Mouse (Mus musculus) C2C12 (cell line): ENCODE data around the gene Pirt. TPM values are rescaled to one million over a fixed set of nuclear protein-coding genes. Genes with fewer than 3 reads are reported as not detected.

Experiments
- H3K27me3 ChIP-seq: one replicate; pipeline ENCODE4 v1.6.1; 2011; ENCODE audit not compliant: control insufficient read depth, insufficient read depth, insufficient read length
- H3K36me3 ChIP-seq: one replicate; pipeline ENCODE4 v1.6.1; 2011; ENCODE audit not compliant: control insufficient read depth, insufficient read depth
- H3K4me3 ChIP-seq: one replicate; pipeline ENCODE4 v1.5.1; 2011; ENCODE audit warnings: mild to moderate bottlenecking, control low read depth; ENCODE audit not compliant: poor library complexity, insufficient read depth, severe bottlenecking
- H3K79me2 ChIP-seq: one replicate; pipeline ENCODE4 v1.6.1; 2011; ENCODE audit not compliant: control insufficient read depth, insufficient read depth
- H3K79me3 ChIP-seq: one replicate; pipeline ENCODE4 v1.6.1; 2011; ENCODE audit warnings: low read depth, control low read depth
- H3ac ChIP-seq: one replicate; pipeline ENCODE3; 2011; ENCODE audit warnings: low read depth; ENCODE audit not compliant: control insufficient read depth, insufficient read length
- CEBPB ChIP-seq: IDR thresholded peaks from one replicate; pipeline ENCODE4 v1.6.1; 2011; ENCODE audit warnings: low read depth, mild to moderate bottlenecking, control low read depth, moderate library complexity
- CTCF ChIP-seq: IDR thresholded peaks from one replicate; pipeline ENCODE4 v1.5.1; 2011; ENCODE audit not compliant: control insufficient read depth, insufficient read depth, insufficient read length
- FOSL1 ChIP-seq: IDR thresholded peaks from one replicate; pipeline ENCODE4 v1.8.0; 2011; ENCODE audit warnings: mild to moderate bottlenecking, low read length; ENCODE audit not compliant: poor library complexity, insufficient read depth, severe bottlenecking
- MAX ChIP-seq: IDR thresholded peaks from one replicate; pipeline ENCODE4 v1.6.1; 2011; ENCODE audit warnings: mild to moderate bottlenecking, control low read depth
- MYOD1 ChIP-seq: IDR thresholded peaks from one replicate; pipeline ENCODE4 v1.6.1; 2011; ENCODE audit warnings: low read depth; ENCODE audit not compliant: control insufficient read depth, insufficient read length
- MYOG ChIP-seq: IDR thresholded peaks from one replicate; pipeline ENCODE4 v1.6.1; 2011; ENCODE audit not compliant: control insufficient read depth, insufficient read length; ENCODE audit errors: extremely low read depth
- USF1 ChIP-seq: IDR thresholded peaks from one replicate; pipeline ENCODE4 v1.6.1; 2011; ENCODE audit warnings: low read depth, mild to moderate bottlenecking, control low read depth, moderate library complexity
- polyA plus RNA-seq: library from polyadenylated mRNA; unstranded; fragments of >200 nt; fragmentation: generic; extraction: Trizol; gene quantifications from one replicate; pipeline ENCODE4 v1.2.1, GENCODE M21; 2012; ENCODE audit warnings: missing spikeins

Gene Pirt
- polyA plus RNA-seq, 1 experiment = not detected

DNA sequence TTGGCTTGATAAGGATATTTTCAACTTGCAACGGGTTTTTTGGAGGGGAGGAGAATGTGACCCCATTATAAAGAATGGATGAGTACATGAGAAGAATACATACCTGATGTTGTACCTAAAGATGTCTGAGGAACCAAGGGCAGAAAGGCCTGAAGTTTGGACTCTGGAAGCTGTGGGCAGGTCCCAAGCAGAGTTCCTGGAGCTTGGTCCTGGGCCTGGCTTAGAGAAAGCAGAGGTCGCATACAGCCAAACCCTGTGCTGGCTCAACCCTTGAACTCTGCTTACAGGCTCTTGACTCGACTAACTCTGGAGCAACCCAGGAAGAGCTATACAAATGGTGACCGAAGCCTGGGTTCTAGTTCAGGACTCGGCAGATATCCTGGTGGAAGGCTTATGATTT lies 30.2 kb downstream of the Pirt start:
- Histone ChIP-seq H3K36me3 (no peaks in the 10 kb centered on the region), H3K79me2 (no peaks in the 10 kb centered on the region), H3K4me3 (no peak overlapping the region), H3K27me3 (peaks cover 3% of the 10 kb centered on the region), H3ac (no peak overlapping the region), H3K79me3 (no peaks in the 10 kb centered on the region)
- no peak for TF ChIP-seq MYOG

DNA sequence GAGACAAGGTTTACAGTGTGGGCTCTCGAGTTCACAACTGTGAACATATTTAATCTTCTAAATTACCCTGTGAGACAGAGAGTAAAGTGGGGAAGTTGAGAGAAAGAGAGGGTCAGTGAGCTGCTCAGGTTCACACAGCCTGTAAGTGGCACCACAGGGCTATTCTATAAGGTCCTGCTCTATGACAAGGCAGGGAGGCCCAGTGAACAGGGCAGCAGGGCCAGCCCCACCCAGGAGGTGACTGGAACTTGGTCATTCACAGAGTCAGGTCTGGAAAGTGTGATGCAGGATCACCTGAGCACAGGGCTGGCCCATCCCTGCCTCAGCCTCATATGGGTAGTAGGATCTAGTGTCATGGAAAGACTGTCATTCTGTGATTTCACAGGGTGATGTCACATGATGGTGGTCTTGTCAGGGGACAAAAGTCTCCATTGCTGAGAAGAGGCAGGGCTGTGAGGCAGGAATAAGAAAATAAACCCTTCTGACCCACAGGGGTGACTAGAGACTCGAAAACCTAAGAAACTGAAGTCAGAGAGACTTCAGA lies 33.5 kb downstream of the Pirt start:
- no peak overlapping the region for H3ac ChIP-seq

DNA sequence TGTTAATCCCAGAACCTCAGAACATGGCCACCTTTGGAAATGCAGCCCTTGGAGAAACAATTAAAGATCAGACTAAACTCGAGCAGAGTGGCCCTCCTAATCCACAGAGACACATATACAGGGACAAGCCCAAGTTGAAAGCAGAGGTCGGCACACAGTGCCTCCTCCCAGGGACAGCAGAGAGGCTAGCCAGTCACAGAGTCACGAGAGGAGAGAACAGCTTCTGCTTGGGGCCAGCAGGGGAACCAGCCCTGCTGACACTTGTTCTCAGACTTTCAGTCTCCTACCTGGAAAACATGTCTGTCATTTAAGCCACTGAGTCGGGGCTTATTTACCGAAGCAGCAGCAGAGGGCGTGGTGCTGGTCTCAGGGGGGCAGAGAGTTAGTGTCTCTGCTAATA lies 34.7 kb downstream of the Pirt start:
- Histone ChIP-seq H3K79me2 (no peaks in the 10 kb centered on the region), H3K79me3 (no peaks in the 10 kb centered on the region), H3K36me3 (no peaks in the 10 kb centered on the region), H3K4me3 (no peak overlapping the region), H3K27me3 (peaks cover 3% of the 10 kb centered on the region), H3ac (no peak overlapping the region)
- TF ChIP-seq CTCF = no peak
- no peak for TF ChIP-seq FOSL1
- TF ChIP-seq MAX = no peak
- TF ChIP-seq USF1 = no peak
- no peak for TF ChIP-seq MYOD1
- TF ChIP-seq CEBPB = no peak

More for the DNA sequence above, 33.5 kb downstream of the Pirt start:
- Histone ChIP-seq H3K4me3 (no peak overlapping the region), H3K27me3 (peaks cover 3% of the 10 kb centered on the region), H3K79me2 (no peaks in the 10 kb centered on the region), H3K36me3 (no peaks in the 10 kb centered on the region), H3K79me3 (no peaks in the 10 kb centered on the region)
- TF ChIP-seq MYOG (no peak), MYOD1 (no peak), USF1 (no peak), CEBPB (no peak), MAX (no peak)

DNA sequence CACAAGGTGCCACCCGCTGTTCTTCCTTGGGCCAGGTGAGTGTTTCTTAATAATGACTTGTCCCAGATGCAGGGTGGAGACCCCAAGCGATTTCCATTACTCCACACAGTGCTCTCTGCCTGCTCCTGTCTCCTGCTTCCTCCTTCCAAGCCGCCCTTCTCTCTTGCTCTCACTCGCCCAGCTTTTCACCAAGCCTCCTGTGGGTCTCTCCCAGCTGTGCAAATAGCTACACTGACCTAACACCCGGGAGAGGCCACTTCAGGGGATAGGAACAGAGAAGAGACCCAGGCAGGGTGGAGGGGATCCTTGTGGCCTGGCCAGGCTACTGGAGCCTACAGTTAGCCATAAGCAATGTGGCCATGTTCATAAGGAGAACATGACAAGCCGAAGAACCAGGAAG lies 35.1 kb downstream of the Pirt start:
- H3K36me3 ChIP-seq = no peaks in the 10 kb centered on the region
- TF ChIP-seq USF1 (no peak), CEBPB (no peak), FOSL1 (no peak), MYOD1 (no peak), MYOG (no peak), MAX (no peak), CTCF (no peak)

DNA sequence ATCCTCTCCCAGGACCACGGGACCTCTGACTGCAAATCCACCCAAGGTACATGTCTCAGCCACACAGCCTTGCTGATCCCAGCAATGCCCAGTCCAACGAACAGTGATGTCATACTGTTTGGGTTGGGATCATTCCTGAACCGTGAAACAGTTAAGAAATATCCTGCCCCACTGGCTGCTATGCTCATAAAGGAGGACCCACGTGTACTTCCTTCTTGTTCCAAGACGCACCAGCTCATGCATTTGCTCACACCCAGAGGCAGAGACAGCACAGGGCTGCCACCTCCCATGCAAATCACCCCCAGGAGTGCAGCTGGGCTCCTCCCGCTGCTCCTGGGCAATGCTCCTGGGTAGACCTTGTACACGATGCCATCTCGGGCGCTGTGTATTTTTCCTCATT lies 44.5 kb downstream of the Pirt start, which contains the start of gene Tmem238l:
TSS of gene Tmem238l (plus strand) at position 336 of the 400 bp plus-strand sequence.
- Histone ChIP-seq H3K79me2 (no peaks in the 10 kb centered on the region), H3K4me3 (no peak within 1 kb of the TSS), H3ac (no peak within 1 kb of the TSS), H3K27me3 (no peaks in the 10 kb centered on the region), H3K79me3 (no peaks in the 10 kb centered on the region), H3K36me3 (no peaks in the 10 kb centered on the region)
- TF ChIP-seq CEBPB (no peak), FOSL1 (no peak), CTCF (no peak), MYOG (no peak), USF1 (no peak), MAX (no peak), MYOD1 (no peak)

More for the DNA sequence above, 35.1 kb downstream of the Pirt start:
- H3K27me3 ChIP-seq = no peaks in the 10 kb centered on the region
- no peak overlapping the region for H3K4me3 ChIP-seq
- no peak overlapping the region for H3ac ChIP-seq
- H3K79me2 ChIP-seq = no peaks in the 10 kb centered on the region
- H3K79me3 ChIP-seq = no peaks in the 10 kb centered on the region

DNA sequence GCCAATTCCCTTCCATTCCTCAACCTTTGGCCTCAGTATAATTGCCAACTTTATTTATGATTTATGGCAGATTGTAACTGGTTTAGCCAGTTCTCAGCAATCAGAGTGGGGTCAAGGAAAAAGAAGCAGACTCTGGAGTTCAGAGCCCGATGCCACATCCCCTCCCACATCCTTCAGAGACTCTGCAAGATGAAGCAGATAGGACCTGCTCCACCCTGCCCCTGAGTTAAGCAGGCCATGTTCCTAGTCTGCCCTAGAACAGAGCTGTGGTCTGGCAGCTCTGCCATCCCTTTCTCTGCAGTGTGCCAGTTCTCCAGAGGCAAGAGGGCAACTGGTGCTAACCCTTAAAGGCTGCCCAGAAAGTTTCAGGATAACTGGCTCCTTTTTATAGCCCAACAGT lies 49.0 kb downstream of the Pirt start:
- Histone ChIP-seq H3K79me2 (no peaks in the 10 kb centered on the region), H3K4me3 (no peak overlapping the region), H3ac (no peak overlapping the region), H3K79me3 (no peaks in the 10 kb centered on the region), H3K36me3 (no peaks in the 10 kb centered on the region), H3K27me3 (no peaks in the 10 kb centered on the region)
- TF ChIP-seq CEBPB (no peak), CTCF (no peak), MAX (no peak), USF1 (no peak), FOSL1 (no peak), MYOG (no peak), MYOD1 (no peak)
